Mouse (Mus musculus): ENCODE results near the gene Metrnl. TPM values are rescaled to one million over a fixed set of nuclear protein-coding genes. Genes with fewer than 3 reads are reported as not detected.

Gene Metrnl
- polyA plus RNA-seq, 1 experiment from 2014 or later, result 3.4 TPM

DNA sequence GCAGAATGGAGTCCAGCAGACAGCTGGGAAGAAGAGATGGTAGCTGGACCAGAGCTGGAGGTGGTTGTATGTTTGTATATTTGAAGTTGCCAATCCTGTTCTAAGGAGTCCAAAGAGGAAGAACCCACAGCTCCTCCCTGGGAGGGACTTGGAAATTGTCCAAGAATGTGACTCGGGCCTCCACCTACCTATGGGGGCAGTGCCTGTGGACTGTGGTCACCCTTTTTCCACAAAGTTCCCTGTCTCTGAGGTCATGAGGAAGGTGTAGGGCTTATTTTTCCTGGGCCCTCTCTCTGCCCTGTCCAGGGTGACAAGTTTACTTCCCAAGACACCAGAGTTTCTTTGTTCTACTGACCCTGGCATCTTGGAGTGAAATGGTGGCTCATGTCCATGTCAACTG, 39.6 kb downstream of the Metrnl start:
- Histone ChIP-seq H3K9ac (no peak overlapping the region), H3K4me3 (replicated peaks) (no peak overlapping the region), H3K27me3 (no peaks in the 10 kb centered on the region), H3K9me3 (replicated peaks) (no peaks in the 10 kb centered on the region), H3K4me2 (no peak overlapping the region), H3K36me3 (replicated peaks) (no peaks in the 10 kb centered on the region), H3K4me1 (replicated peaks) (no peaks in the 10 kb centered on the region), H3K27ac (replicated peaks) (no peak overlapping the region)
- no peak for ATAC-seq (ENCODE audit: insufficient read depth)
- 22% methylated on average over 1 of the region's 1 CpGs for WGBS (ENCODE audit: insufficient replicate concordance)

DNA sequence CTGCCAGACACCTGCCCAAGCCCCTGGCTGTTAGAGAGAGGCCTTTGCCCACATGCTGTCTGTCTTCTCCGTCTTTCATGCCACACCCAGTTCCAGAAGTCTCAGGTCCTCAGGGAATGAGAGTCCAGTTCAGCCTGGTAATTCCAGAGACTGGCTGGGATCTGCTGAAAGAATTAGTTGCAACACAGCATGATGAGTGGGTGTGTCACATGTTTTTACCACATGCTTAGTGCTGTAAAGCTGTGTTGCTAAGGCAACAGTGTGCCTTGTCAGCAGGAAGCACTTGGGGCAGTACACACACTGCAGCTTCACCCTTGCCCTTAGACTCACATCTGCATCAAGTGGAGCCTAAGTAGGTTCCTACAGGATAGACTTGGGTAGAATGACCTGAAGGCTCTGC, 40.1 kb downstream of the Metrnl start:
- Histone ChIP-seq H3K4me1 (replicated peaks) (no peaks in the 10 kb centered on the region), H3K9ac (no peak overlapping the region), H3K9me3 (replicated peaks) (no peaks in the 10 kb centered on the region), H3K36me3 (replicated peaks) (no peaks in the 10 kb centered on the region), H3K27me3 (no peaks in the 10 kb centered on the region), H3K4me3 (replicated peaks) (no peak overlapping the region), H3K4me2 (no peak overlapping the region), H3K27ac (replicated peaks) (no peak overlapping the region)
- WGBS (ENCODE audit: insufficient replicate concordance), result 51% methylated on average over 1 of the region's 1 CpGs
- ATAC-seq (ENCODE audit: insufficient read depth), result no peak

DNA sequence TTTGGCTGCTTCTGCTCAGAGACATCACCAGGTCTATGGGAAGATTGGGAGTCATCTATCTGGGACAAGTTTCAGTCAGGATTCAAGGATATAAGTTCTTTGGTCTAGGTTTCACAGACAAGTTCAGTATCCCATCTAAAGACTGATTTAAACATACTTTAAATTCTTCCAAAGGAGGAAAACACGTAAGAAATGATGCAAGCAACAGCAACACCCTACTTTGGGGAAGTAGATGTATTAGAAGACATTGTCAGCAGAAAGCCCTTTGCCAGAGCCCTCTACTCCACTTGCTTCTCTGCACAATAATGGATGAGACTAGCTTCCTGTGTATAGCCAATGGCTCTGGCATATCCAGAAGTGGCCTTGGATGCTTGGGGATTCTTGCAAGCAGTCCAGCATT, 41.8 kb downstream of the Metrnl start:
- Histone ChIP-seq H3K36me3 (replicated peaks) (no peaks in the 10 kb centered on the region), H3K4me2 (no peak overlapping the region), H3K4me1 (replicated peaks) (no peaks in the 10 kb centered on the region), H3K9ac (no peak overlapping the region), H3K27ac (replicated peaks) (no peak overlapping the region), H3K4me3 (replicated peaks) (no peak overlapping the region), H3K9me3 (replicated peaks) (no peaks in the 10 kb centered on the region), H3K27me3 (no peaks in the 10 kb centered on the region)
- 41% methylated on average over 1 of the region's 1 CpGs for WGBS (ENCODE audit: insufficient replicate concordance)
- no peak for ATAC-seq (ENCODE audit: insufficient read depth)

DNA sequence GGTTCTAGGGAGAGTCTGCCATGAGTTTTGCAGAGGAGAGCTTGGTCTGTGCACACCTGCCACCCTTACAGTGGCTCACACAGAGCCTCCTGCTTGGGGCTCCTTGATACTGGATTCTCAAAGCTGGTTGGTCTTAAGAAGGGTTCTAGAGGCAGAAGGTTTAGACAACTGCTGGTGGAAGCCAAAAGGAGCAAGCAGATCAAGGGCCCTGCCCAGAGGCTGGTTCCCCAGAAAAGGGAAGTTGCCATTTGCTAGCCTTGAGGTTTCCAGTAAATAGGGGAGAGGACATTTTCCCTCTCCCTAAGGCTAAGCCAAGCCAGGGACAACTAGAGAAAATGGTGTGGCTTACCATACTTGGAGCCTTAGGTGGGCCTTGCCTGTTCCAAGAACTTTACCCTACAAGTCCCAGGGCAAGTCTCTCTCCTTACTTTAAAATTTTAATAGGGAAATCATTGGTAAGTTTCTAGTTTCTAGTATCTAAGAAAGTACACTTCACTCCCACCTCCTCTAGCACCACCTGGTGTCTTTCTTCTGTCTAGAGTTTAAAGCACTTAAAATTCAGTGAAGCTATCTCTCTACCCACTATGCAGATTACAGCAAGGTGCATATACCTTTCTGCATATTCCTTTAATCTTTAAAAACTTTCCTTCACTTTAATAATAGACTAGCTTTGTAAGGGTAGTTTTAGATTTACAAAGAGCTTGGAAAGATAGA, 42.7 kb downstream of the Metrnl start:
- Histone ChIP-seq H3K4me2 (no peak overlapping the region), H3K4me3 (replicated peaks) (no peak overlapping the region), H3K9ac (no peak overlapping the region), H3K9me3 (replicated peaks) (no peaks in the 10 kb centered on the region), H3K27ac (replicated peaks) (no peak overlapping the region), H3K4me1 (replicated peaks) (no peaks in the 10 kb centered on the region), H3K36me3 (replicated peaks) (no peaks in the 10 kb centered on the region), H3K27me3 (no peaks in the 10 kb centered on the region)
- no peak for ATAC-seq (ENCODE audit: insufficient read depth)

DNA sequence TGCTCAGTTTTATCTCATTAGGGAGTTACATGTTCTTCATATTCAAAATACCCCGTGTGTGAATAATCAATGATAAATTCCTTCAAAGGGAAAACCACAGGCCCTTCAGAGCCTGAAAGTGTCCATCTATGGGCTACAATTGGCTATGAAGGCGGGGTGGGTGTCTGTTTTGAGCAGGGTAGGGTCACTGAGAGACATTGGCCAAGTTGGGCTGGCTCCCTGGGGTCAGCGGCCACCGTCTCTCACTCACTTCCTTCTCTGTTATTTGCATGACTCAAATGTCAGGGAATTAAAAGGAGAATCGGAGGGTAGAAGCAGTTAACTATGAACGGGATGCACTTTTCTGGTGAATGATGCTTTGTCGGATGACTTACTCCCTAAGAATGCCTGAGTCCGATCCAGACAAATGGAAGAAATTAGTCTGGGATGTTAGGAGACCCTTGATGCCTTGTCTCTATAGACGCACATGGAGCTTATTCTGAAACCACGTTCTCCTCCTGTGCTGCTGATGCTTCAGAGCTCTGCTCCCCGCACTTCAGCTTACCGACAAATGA, 45.7 kb downstream of the Metrnl start:
- no peak overlapping the region for H3K4me3 ChIP-seq (replicated peaks)
- H3K9ac ChIP-seq, result no peak overlapping the region
- no peak for ATAC-seq (ENCODE audit: insufficient read depth)
- no peaks in the 10 kb centered on the region for H3K4me1 ChIP-seq (replicated peaks)
- WGBS (ENCODE audit: insufficient replicate concordance), result 64% methylated on average over 12 of the region's 12 CpGs
- H3K4me2 ChIP-seq, result no peak overlapping the region
- H3K27me3 ChIP-seq, result peaks cover 3% of the 10 kb centered on the region; the same call in 1 of the 2 replicates
- H3K9me3 ChIP-seq (replicated peaks), result no peaks in the 10 kb centered on the region
- H3K27ac ChIP-seq (replicated peaks), result no peak overlapping the region
- H3K36me3 ChIP-seq (replicated peaks), result no peaks in the 10 kb centered on the region

DNA sequence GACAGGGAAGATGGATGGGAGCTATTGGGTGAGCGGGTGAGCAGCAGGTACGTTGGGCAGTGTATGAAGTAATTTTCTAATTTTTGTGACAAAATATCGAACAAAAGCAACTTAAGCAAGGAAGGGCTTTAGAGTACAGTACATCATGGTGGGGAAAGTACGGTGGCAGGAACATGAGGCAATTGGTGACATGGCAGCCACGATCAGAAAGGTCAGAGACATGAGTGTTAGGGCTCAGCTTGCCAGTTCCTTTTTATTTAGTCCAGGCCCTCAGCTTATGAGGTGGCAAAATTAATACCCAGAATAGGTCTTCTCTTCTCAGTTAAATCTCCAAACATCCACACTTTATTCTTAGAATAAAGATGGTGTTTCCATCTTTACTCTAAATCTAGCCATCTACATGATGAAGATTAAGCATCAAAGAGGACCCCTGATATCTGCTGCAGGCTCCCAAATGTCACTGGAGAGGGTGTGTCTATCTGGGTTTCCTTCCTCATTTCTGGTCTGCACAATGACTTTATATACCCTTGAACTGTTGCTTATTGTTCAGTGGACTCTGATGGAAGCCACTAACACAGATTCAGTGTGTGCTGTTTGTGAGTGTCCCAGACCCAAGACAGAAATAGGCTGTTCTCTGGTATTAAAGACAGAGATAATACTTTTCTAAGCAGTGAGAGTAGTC, 46.8 kb downstream of the Metrnl start:
- ATAC-seq (ENCODE audit: insufficient read depth), result no peak
- no peak overlapping the region for H3K4me2 ChIP-seq
- peaks cover 3% of the 10 kb centered on the region; the same call in 1 of the 2 replicates for H3K27me3 ChIP-seq
- no peak overlapping the region for H3K9ac ChIP-seq
- no peaks in the 10 kb centered on the region for H3K36me3 ChIP-seq (replicated peaks)
- 43% methylated on average over 5 of the region's 5 CpGs for WGBS (ENCODE audit: insufficient replicate concordance)
- H3K4me1 ChIP-seq (replicated peaks), result no peaks in the 10 kb centered on the region
- no peaks in the 10 kb centered on the region for H3K9me3 ChIP-seq (replicated peaks)
- no peak overlapping the region for H3K27ac ChIP-seq (replicated peaks)
- no peak overlapping the region for H3K4me3 ChIP-seq (replicated peaks)

Other genes starting within 250 kb of the Metrnl start
- 20.2 and 22.7 TPM in 2 replicates for gene Tbcd, start 249.6 kb upstream of the Metrnl start, polyA plus RNA-seq (2015; fragmentation: Nextera tagmentation; extraction: Ambion mirVana)
- gene Zfp750, start 182.2 kb upstream of the Metrnl start, polyA plus RNA-seq (2015; fragmentation: Nextera tagmentation; extraction: Ambion mirVana), result 0.82 and 1.1 TPM in 2 replicates
- gene B3gntl1, start 28.4 kb upstream of the Metrnl start, polyA plus RNA-seq (2015; fragmentation: Nextera tagmentation; extraction: Ambion mirVana), result 1.8 and 2.0 TPM in 2 replicates
- not detected in 2 replicates for gene Ptchd3, start 128.7 kb downstream of the Metrnl start, polyA plus RNA-seq (2015; fragmentation: Nextera tagmentation; extraction: Ambion mirVana)